Mouse (Mus musculus) bone marrow, adult 2 months (tissue): ENCODE measurements at regions not wholly inside any gene's neighbourhood (a gene's known extent, or its start where the extent isn't known, plus 50 kb on each side); places are given as distances from the start of the nearest gene placed in this dataset.

Experiments used
- H3K27ac ChIP-seq: fragments of 200-500 bp; 2 replicates; pipeline ENCODE4 v1.5.1; 2012; ENCODE audit warnings: low read depth, mild to moderate bottlenecking, control low read depth, inconsistent platforms, low read length; ENCODE audit not compliant: control insufficient read depth, poor library complexity, insufficient read depth
- H3K4me1 ChIP-seq: fragments of 200-500 bp; 2 replicates; pipeline ENCODE4 v1.6.1; 2011; ENCODE audit warnings: low read length; ENCODE audit not compliant: control insufficient read depth, insufficient read depth
- H3K4me3 ChIP-seq: fragments of 200-500 bp; replicated peaks from 2 replicates; pipeline ENCODE3; 2011; ENCODE audit warnings: mild to moderate bottlenecking, low read depth, low read length, control low read depth; ENCODE audit not compliant: control insufficient read depth
- CTCF ChIP-seq: fragments of 200-500 bp; IDR thresholded peaks from 2 replicates; pipeline ENCODE4 v1.5.1; 2011; ENCODE audit warnings: low read length, control low read depth; ENCODE audit not compliant: control insufficient read depth, insufficient read depth
- POLR2A ChIP-seq: fragments of 200-500 bp; IDR thresholded peaks from 2 replicates; pipeline ENCODE4 v1.6.1; 2011; ENCODE audit warnings: low read depth, mild to moderate bottlenecking, control low read depth, low read length, borderline replicate concordance; ENCODE audit not compliant: control insufficient read depth
- WGBS: fragments of 180-500 bp; shearing (Covaris S2); methylation state at CpG from one replicate; pipeline ENCODE4 v1.1.7; 2018; 5-methylcytosine and 5-hydroxymethylcytosine counted together

DNA sequence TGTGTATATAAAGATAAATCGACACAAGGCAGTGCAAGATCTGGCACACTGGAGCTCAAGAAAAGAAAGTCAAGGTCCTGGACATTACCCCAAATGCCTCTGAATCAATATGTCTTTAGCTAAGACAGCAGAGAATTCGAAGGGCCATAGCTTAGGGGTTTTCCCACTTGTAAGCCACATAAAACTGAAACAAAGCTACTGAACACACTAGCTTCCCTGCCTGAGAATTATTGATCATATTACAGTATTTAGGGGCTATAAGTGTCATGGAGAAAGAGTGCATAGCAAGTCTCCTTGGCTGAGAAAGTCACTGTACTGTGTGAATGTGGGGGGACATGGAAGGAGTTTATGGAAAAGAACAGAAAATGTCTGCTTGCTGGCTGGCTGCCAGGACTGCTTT is 207.3 kb upstream of the Htr1f start:
- Histone ChIP-seq H3K4me3 (no peak overlapping the region), H3K27ac (no peak overlapping the region), H3K4me1 (no peaks in the 10 kb centered on the region)
- TF ChIP-seq POLR2A, result no peak
- no peak for TF ChIP-seq CTCF
- 58% methylated on average over 2 of the region's 2 CpGs for WGBS

DNA sequence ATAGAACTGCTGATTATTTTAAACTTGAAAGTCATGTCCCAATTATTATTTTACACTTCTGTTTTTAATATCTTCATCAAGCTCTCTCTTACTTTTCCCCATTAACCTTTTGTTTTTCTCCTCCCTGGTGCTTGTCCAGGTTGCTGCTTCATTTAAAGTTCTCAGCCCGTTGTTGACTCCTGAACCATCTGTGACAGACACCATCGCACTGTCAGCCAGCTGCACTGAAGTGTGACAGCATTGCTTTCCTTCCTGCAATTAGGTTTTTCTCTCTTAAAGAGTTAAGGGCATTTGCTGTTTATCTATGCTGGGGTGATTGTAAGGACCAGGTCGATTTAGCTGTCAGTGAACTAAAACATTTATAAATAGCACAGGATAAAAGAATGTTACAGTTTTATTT is 205.3 kb upstream of the Pou1f1 start:
- no peaks in the 10 kb centered on the region for H3K4me1 ChIP-seq
- TF ChIP-seq CTCF, result no peak
- TF ChIP-seq POLR2A, result no peak
- WGBS, result 54% methylated on average over 3 of the region's 3 CpGs
- no peak overlapping the region for H3K4me3 ChIP-seq
- no peak overlapping the region for H3K27ac ChIP-seq

DNA sequence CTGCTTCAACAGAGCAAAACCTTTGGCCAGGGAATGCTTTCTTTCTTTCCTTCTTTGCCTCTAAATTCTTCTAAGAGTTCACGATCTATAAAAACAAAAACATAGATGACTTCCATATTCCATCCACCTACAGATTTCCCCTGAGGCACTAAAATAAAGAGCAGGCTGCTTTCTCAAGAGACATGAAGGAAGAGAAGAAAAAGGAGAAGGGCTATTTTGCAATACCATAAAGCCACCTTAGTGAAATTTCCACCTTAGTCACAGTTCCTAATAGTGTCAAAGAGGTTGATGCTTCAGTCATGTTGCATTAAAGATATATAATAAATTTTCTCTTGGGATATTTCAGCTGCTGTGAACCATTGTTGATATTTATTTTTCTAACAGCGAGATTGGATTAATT is 187.9 kb upstream of the Pou1f1 start:
- Histone ChIP-seq H3K4me1 (no peaks in the 10 kb centered on the region), H3K27ac (no peak overlapping the region), H3K4me3 (no peak overlapping the region)
- 78% methylated on average over 2 of the region's 2 CpGs for WGBS
- TF ChIP-seq CTCF, result no peak
- no peak for TF ChIP-seq POLR2A

DNA sequence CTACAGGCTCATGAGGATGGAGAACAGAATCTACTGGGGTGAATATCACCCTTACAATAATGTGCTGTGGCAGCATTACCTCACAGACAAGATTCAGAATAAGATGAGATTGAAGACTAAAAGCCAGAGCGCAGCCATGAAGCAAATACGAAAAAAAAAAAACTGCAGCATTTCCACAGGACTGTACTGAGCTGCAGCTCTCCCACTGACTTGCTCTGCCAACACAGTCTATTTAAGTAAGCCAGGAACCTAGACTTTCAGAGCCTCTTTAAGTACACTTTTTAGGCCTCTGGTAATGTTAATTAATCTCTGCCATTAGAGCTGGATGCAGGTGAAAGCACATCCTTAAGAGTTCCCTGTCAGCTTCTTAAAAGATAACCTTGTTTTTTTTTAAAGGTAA is 181.1 kb upstream of the Pou1f1 start:
- no peaks in the 10 kb centered on the region for H3K4me1 ChIP-seq
- no peak overlapping the region for H3K4me3 ChIP-seq
- 71% methylated on average over 2 of the region's 2 CpGs for WGBS
- H3K27ac ChIP-seq, result no peak overlapping the region
- TF ChIP-seq CTCF, result no peak
- no peak for TF ChIP-seq POLR2A

DNA sequence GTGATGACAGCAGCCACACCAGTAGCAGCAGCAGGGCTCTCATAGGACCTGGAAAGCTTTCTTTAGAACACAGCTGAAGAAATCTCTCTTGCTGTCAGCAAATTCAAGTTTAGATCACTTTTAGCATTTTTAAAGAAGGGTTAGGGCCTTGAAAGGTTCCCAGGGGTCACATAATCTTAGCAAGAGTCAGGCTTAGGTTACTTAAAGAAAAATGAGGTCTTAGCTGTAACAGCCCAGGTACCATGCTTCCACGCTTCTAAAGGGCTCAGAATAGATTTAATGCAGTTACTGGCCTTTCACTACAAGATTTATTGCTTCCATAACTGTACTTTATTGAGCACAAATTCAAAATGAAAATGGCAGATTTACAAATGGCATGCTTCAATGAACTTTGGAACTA is 160.4 kb upstream of the Pou1f1 start:
- Histone ChIP-seq H3K4me1 (no peaks in the 10 kb centered on the region), H3K4me3 (no peak overlapping the region), H3K27ac (no peak overlapping the region)
- WGBS, result 70% methylated on average over 1 of the region's 1 CpGs
- TF ChIP-seq CTCF, result no peak
- no peak for TF ChIP-seq POLR2A

DNA sequence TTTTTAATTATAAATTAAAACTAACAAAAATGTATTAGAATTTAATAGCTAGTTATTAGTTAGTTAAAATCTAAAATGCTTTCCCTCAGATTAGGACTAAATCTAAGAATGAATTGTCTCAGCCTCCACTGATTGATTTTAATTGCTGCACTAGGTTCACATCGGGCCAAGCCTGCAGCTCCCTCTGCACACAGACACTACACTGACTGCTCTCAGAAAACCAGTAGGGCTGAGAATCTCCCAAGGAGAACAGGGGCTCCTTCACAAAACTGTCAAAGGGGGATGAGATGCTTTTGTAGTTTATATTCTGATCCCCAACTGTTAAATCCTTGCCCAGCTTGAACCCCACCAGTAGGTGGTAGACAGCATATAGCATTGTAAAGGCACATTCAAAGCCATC is 151.0 kb upstream of the Pou1f1 start:
- H3K4me1 ChIP-seq, result no peaks in the 10 kb centered on the region
- no peak overlapping the region for H3K27ac ChIP-seq
- no peak for TF ChIP-seq CTCF
- TF ChIP-seq POLR2A, result no peak
- H3K4me3 ChIP-seq, result no peak overlapping the region
- WGBS, result 80% methylated on average over 1 of the region's 1 CpGs

DNA sequence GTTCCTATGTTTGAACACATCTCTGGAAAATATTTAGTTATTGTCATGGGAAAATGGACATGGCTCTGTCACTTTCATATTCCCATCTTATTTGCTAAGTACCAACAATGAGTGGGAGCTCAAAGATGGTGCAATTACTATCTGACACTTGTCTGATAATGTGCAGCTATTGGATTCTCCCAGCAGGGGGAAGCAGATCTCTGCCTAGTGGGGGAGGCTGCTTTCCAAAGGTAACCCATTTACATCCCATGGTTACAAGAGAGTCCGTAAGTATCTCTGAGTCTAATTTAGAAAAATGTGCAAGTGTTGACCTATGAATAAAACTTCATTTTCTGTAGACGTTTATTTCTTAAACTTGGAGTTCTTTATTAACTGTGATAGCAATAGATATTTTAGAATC is 149.4 kb upstream of the Pou1f1 start:
- 55% methylated on average over 2 of the region's 2 CpGs for WGBS
- Histone ChIP-seq H3K27ac (no peak overlapping the region), H3K4me3 (no peak overlapping the region), H3K4me1 (no peaks in the 10 kb centered on the region)
- no peak for TF ChIP-seq POLR2A
- TF ChIP-seq CTCF, result peak; percentile 38; the same call in 1 of the 2 replicates

DNA sequence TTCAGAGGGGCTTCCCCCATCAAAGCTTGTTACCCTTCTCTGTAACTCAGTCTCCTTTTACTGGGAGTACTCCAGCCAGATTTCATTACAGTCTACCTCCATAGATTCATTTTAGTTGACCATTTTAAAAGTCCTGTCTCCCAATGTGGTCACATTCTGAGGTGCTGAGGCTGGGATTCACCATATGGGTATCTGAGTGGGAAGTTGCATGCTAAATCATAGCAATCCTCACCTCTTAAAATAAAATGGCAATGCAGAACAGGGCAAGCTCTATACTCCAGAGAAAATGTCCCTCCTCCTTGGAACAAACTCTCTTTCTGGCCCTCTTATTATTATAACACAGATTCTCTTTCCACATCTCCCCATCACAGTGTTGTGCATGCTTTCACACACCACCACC is 143.8 kb upstream of the Pou1f1 start:
- H3K4me1 ChIP-seq, result no peaks in the 10 kb centered on the region

DNA sequence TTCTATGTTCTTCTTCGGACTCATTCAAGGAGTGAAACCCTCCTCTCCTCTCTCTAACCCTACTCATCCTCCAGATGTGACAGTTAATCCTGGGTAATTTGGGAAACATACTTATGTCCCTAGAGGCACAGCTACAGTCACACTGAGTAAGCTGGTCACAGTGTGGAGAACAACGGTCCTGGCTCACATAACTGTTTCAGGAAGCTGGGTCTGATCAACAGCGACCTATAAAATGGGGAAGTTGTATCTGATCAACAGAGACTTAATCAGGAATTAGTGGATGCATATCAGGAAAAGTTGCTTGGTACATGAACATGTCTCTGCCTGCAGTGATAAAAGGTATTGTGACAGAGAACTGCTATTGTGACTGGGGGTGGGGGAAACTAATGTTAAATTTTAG is 142.0 kb upstream of the Pou1f1 start:
- no peak for TF ChIP-seq CTCF
- TF ChIP-seq POLR2A, result no peak
- Histone ChIP-seq H3K4me3 (no peak overlapping the region), H3K27ac (no peak overlapping the region), H3K4me1 (no peaks in the 10 kb centered on the region)
- WGBS, result 21% methylated on average over 3 of the region's 3 CpGs

More for the DNA sequence above, 143.8 kb upstream of the Pou1f1 start:
- H3K4me3 ChIP-seq, result no peak overlapping the region
- TF ChIP-seq POLR2A (no peak), CTCF (no peak)
- H3K27ac ChIP-seq, result no peak overlapping the region
